Mouse (Mus musculus): ENCODE measurements at regions not wholly inside any gene's neighbourhood (a gene's known extent, or its start where the extent isn't known, plus 50 kb on each side); places are given as distances from the start of the nearest gene placed in this dataset.
A peak's percentile ranks its signal among the peaks of the same experiment; 100 is the strongest.

- 45% methylated on average over 4 of the region's 4 CpGs for WGBS (ENCODE audit: insufficient replicate concordance)
- Histone ChIP-seq H3K4me2 (ENCODE audit: low read depth, low read length) (no peak overlapping the region), H3K9me3 (ENCODE audit: low read length) (no peaks in the 10 kb centered on the region), H3K27ac (ENCODE audit: low read depth) (no peak overlapping the region), H3K4me1 (ENCODE audit: insufficient read depth) (no peaks in the 10 kb centered on the region), H3K36me3 (replicated peaks; ENCODE audit: insufficient read depth, low read length) (no peaks in the 10 kb centered on the region), H3K9ac (replicated peaks) (no peak overlapping the region), H3K27me3 (ENCODE audit: insufficient read depth, low read length) (no peaks in the 10 kb centered on the region), H3K4me3 (ENCODE audit: low read depth, low read length) (no peak overlapping the region)
- DNase-seq (no peak), ATAC-seq (no peak)
- TF ChIP-seq EP300 (IDR thresholded peaks at IDR 0.05; ENCODE audit: low read depth) (0 out of 2 replicates have a peak, but pooled peaks have one; percentile 19), CTCF (IDR thresholded peaks at IDR 0.05; ENCODE audit: low read depth) (no peak)
These were observed 251.6 kb downstream of the Kcnj3 start for GRCm38 (mm10) chr2:55687345-55687744.

GRCm38 (mm10) chr2:55692902-55693870, 257.4 kb downstream of the Kcnj3 start:
- no peaks in the 10 kb centered on the region for H3K27me3 ChIP-seq (ENCODE audit: insufficient read depth, low read length)
- H3K36me3 ChIP-seq (replicated peaks; ENCODE audit: insufficient read depth, low read length): no peaks in the 10 kb centered on the region
- H3K4me2 ChIP-seq (ENCODE audit: low read depth, low read length): no peak overlapping the region
- no peak overlapping the region for H3K27ac ChIP-seq (ENCODE audit: low read depth)
- WGBS (ENCODE audit: insufficient replicate concordance): 56% methylated on average over 2 of the region's 2 CpGs
- ATAC-seq (no peak), DNase-seq (no peak)
- H3K4me1 ChIP-seq (ENCODE audit: insufficient read depth): no peaks in the 10 kb centered on the region
- TF ChIP-seq CTCF (IDR thresholded peaks at IDR 0.05; ENCODE audit: low read depth) (no peak), EP300 (IDR thresholded peaks at IDR 0.05; ENCODE audit: low read depth) (no peak)
- no peak overlapping the region for H3K4me3 ChIP-seq (ENCODE audit: low read depth, low read length)
- H3K9me3 ChIP-seq (ENCODE audit: low read length): no peaks in the 10 kb centered on the region
- H3K9ac ChIP-seq (replicated peaks): no peak overlapping the region

- H3K27me3 ChIP-seq (ENCODE audit: insufficient read depth, low read length): no peaks in the 10 kb centered on the region
- H3K27ac ChIP-seq (ENCODE audit: low read depth): no peak overlapping the region
- WGBS (ENCODE audit: insufficient replicate concordance): 69% methylated on average over 1 of the region's 1 CpGs
- no peaks in the 10 kb centered on the region for H3K36me3 ChIP-seq (replicated peaks; ENCODE audit: insufficient read depth, low read length)
- no peak overlapping the region for H3K4me3 ChIP-seq (ENCODE audit: low read depth, low read length)
- DNase-seq (no peak), ATAC-seq (no peak)
- no peak for TF ChIP-seq CTCF (IDR thresholded peaks at IDR 0.05; ENCODE audit: low read depth)
- TF ChIP-seq EP300 (IDR thresholded peaks at IDR 0.05; ENCODE audit: low read depth): no peak
- H3K9me3 ChIP-seq (ENCODE audit: low read length): no peaks in the 10 kb centered on the region
- no peak overlapping the region for H3K4me2 ChIP-seq (ENCODE audit: low read depth, low read length)
- no peak overlapping the region for H3K9ac ChIP-seq (replicated peaks)
- H3K4me1 ChIP-seq (ENCODE audit: insufficient read depth): no peaks in the 10 kb centered on the region
These were observed 263.9 kb downstream of the Kcnj3 start for GRCm38 (mm10) chr2:55699705-55700104.

Measured in liver, postnatal 0 days (tissue).